Mouse (Mus musculus) G1E (cell line): Measurements from ENCODE around the gene Fcgrt.

Source experiments
- CTCF ChIP-seq: IDR thresholded peaks from 2 replicates; pipeline ENCODE4 v1.5.1; 2012; ENCODE audit warnings: low read depth, low read length, inconsistent platforms, mixed read lengths
- GATA1 ChIP-seq: IDR thresholded peaks from 2 replicates; pipeline ENCODE4 v1.6.1; 2012; ENCODE audit warnings: borderline replicate concordance, low read length, inconsistent platforms, mixed read lengths
- POLR2AphosphoS5 ChIP-seq: IDR thresholded peaks from 2 replicates; pipeline ENCODE4 v1.6.1; 2012; ENCODE audit warnings: low read depth, low read length, inconsistent platforms; ENCODE audit not compliant: insufficient replicate concordance

- TF ChIP-seq CTCF: no peak
- no peak for TF ChIP-seq GATA1
- TF ChIP-seq POLR2AphosphoS5: no peak
These were observed 19.0 kb upstream of the Fcgrt start for GRCm38 (mm10) chr7:45122561-45123185.
